In genomic region chr9:121869973-121870515, GRCm38 (mm10) we compare ENCODE assay signal across 26 mouse cellular contexts. TPM values are rescaled to one million over a fixed set of nuclear protein-coding genes. Genes with fewer than 3 reads are reported as not detected.
A peak's percentile ranks its signal among the peaks of the same experiment; 100 is the strongest.
DNase-seq lines count a peak whose midpoint lies in the region; ATAC-seq and TF ChIP-seq lines count a peak whose summit lies in the region.
"Had no signal": no experiment of that assay in that cellular context is flagged by ENCODE, and none has a peak within 500 bp of the region (broad histone marks: within the 10 kb centered on the region; RNA-seq: fewer than 3 reads in every experiment).

No protein-coding gene starts in this region.

- H3K4me3 ChIP-seq in hindbrain, embryonic 13.5 days, result no peak overlapping the region
- no peak overlapping the region for H3K4me3 ChIP-seq in hindbrain, postnatal 0 days (ENCODE audit: low read length)
- no peak overlapping the region for H3K4me3 ChIP-seq in intestine, embryonic 16.5 days (ENCODE audit: low read length)
- H3K4me3 ChIP-seq: embryonic facial prominence, embryonic 10.5 days; heart, embryonic 13.5 days; kidney, embryonic 15.5 days; limb, embryonic 13.5 days; liver, embryonic 13.5 days; lung, embryonic 15.5 days; myocyte had no signal

- no peak overlapping the region for H3K4me2 ChIP-seq in hindbrain, embryonic 13.5 days
- no peak overlapping the region for H3K4me2 ChIP-seq in hindbrain, postnatal 0 days (ENCODE audit: low read depth, low read length)
- no peak overlapping the region for H3K4me2 ChIP-seq in intestine, embryonic 16.5 days (ENCODE audit: low read depth, low read length)
- H3K4me2 ChIP-seq: heart, embryonic 13.5 days; kidney, embryonic 15.5 days; limb, embryonic 13.5 days; liver, embryonic 13.5 days; lung, embryonic 15.5 days had no signal

- 49% methylated on average over 4 of the region's 4 CpGs for WGBS in hindbrain, embryonic 13.5 days
- WGBS in hindbrain, postnatal 0 days, result 53% methylated on average over 4 of the region's 4 CpGs
- 46% methylated on average over 4 of the region's 4 CpGs for WGBS in intestine, embryonic 16.5 days

- peaks cover 22% of the 10 kb centered on the region for H3K4me1 ChIP-seq in hindbrain, embryonic 13.5 days (replicated peaks)
- H3K4me1 ChIP-seq in hindbrain, postnatal 0 days (ENCODE audit: insufficient read depth, low read length), result no peaks in the 10 kb centered on the region
- peaks cover 16% of the 10 kb centered on the region for H3K4me1 ChIP-seq in intestine, embryonic 16.5 days (ENCODE audit: control insufficient read depth, insufficient read depth, low read length)
- H3K4me1 ChIP-seq: limb, embryonic 13.5 days; liver, embryonic 13.5 days had no signal

- no peak for DNase-seq in hindbrain, postnatal 0 days (ENCODE audit: low spot score)
- peak; percentile 2 for DNase-seq in testis, postnatal 14 days (ENCODE audit: low spot score)
- DNase-seq in testis, postnatal 10 days (ENCODE audit: low spot score), result no peak
- no peak for DNase-seq in layer of hippocampus, postnatal 10 days (ENCODE audit: low spot score in 2 of 2)
- DNase-seq: adrenal gland, adult 8-10 months; cerebellum, adult 11 months; cerebellum, postnatal 14 days; liver, embryonic 13.5 days; lung, postnatal 4 days; right cerebral cortex, adult 18-20 months; thymus, postnatal 25 days had no signal

- no peak for ATAC-seq in hindbrain, embryonic 13.5 days (ENCODE audit: low FRiP score)
- ATAC-seq in hindbrain, postnatal 0 days, result no peak
- ATAC-seq in intestine, embryonic 16.5 days, result peak; percentile 50
- no peak for ATAC-seq in cerebellum, adult (ENCODE audit: insufficient number of reproducible peaks, low FRiP score, low TSS enrichment)
- ATAC-seq: inflammation-experienced regulatory T-cells, adult 6 months had no signal

- no peaks in the 10 kb centered on the region for H3K9me3 ChIP-seq in hindbrain, embryonic 13.5 days
- no peaks in the 10 kb centered on the region for H3K9me3 ChIP-seq in hindbrain, postnatal 0 days (ENCODE audit: low read length)
- H3K9me3 ChIP-seq in intestine, embryonic 16.5 days (ENCODE audit: control insufficient read depth, low read length), result no peaks in the 10 kb centered on the region
- H3K9me3 ChIP-seq: embryonic facial prominence, embryonic 10.5 days; heart, embryonic 13.5 days; kidney, embryonic 15.5 days; limb, embryonic 13.5 days; liver, embryonic 13.5 days; lung, embryonic 15.5 days had no signal

- H3K9ac ChIP-seq in hindbrain, embryonic 13.5 days, result no peak overlapping the region
- no peak overlapping the region for H3K9ac ChIP-seq in hindbrain, postnatal 0 days (replicated peaks; ENCODE audit: low read length)
- H3K9ac ChIP-seq in intestine, embryonic 16.5 days (ENCODE audit: low read depth, low read length), result no peak overlapping the region
- H3K9ac ChIP-seq: heart, embryonic 13.5 days; kidney, embryonic 15.5 days; limb, embryonic 13.5 days; liver, embryonic 13.5 days; lung, embryonic 15.5 days had no signal

- H3K27ac ChIP-seq in hindbrain, embryonic 13.5 days, result peak overlapping the region; percentile 45; the same call in 1 of the 2 replicates
- H3K27ac ChIP-seq in hindbrain, postnatal 0 days, result no peak overlapping the region
- no peak overlapping the region for H3K27ac ChIP-seq in intestine, embryonic 16.5 days (ENCODE audit: low read length)
- H3K27ac ChIP-seq: embryonic facial prominence, embryonic 10.5 days; heart, embryonic 13.5 days; kidney, embryonic 15.5 days; limb, embryonic 13.5 days; liver, embryonic 13.5 days; lung, embryonic 15.5 days had no signal

- H3K36me3 ChIP-seq in hindbrain, embryonic 13.5 days, result no peaks in the 10 kb centered on the region
- no peaks in the 10 kb centered on the region for H3K36me3 ChIP-seq in hindbrain, postnatal 0 days (ENCODE audit: insufficient read depth, low read length)
- H3K36me3 ChIP-seq in intestine, embryonic 16.5 days (ENCODE audit: control insufficient read depth, insufficient read depth, low read length), result no peaks in the 10 kb centered on the region
- H3K36me3 ChIP-seq: embryonic facial prominence, embryonic 10.5 days; heart, embryonic 13.5 days; kidney, embryonic 15.5 days; limb, embryonic 13.5 days; liver, embryonic 13.5 days; lung, embryonic 15.5 days had no signal

- TF ChIP-seq CTCF in hindbrain, postnatal 0 days (IDR thresholded peaks at IDR 0.05; ENCODE audit: low read depth), result no peak

- H3K27me3 ChIP-seq in hindbrain, embryonic 13.5 days, result 0 out of 2 replicates have a peak, but pooled peaks cover 3% of the 10 kb centered on the region
- H3K27me3 ChIP-seq in hindbrain, postnatal 0 days (ENCODE audit: insufficient read depth, low read length), result no peaks in the 10 kb centered on the region
- H3K27me3 ChIP-seq in intestine, embryonic 16.5 days (replicated peaks; ENCODE audit: control insufficient read depth, insufficient read depth, low read length), result no peaks in the 10 kb centered on the region
- H3K27me3 ChIP-seq: heart, embryonic 13.5 days; limb, embryonic 13.5 days; liver, embryonic 13.5 days; lung, embryonic 15.5 days had no signal

RNA-seq across cellular contexts. Expression of gene Higd1a, which starts 11.9 kb away (rescaled TPM):
- 144 and 145 TPM in 2 replicates for polyA plus RNA-seq in hindbrain, embryonic 13.5 days (2015; fragmentation: Nextera tagmentation; extraction: Ambion mirVana)
- total RNA-seq in hindbrain, postnatal 0 days (2014; rRNA removed), result 27.2 and 36.9 TPM in 2 replicates
- polyA plus RNA-seq in hindbrain, postnatal 0 days (2015; fragmentation: Nextera tagmentation; extraction: Ambion mirVana), result 191 and 197 TPM in 2 replicates
- 149 and 162 TPM in 2 replicates for polyA plus RNA-seq in intestine, embryonic 16.5 days (2015; fragmentation: Nextera tagmentation; extraction: Ambion mirVana)
- total RNA-seq in layer of hippocampus, postnatal 10 days (2021), result 100 to 1,000 TPM in 1 of 2 experiments, 10 to 100 TPM in 1; 99.3 to 103 TPM

RNA-seq across cellular contexts. Expression of gene Ackr2, which starts 28.1 kb away (rescaled TPM):
- 2.1 and 2.5 TPM in 2 replicates for polyA plus RNA-seq in hindbrain, embryonic 13.5 days (2015; fragmentation: Nextera tagmentation; extraction: Ambion mirVana)
- 1.0 and 5.1 TPM in 2 replicates for total RNA-seq in hindbrain, postnatal 0 days (2014; rRNA removed)
- polyA plus RNA-seq in hindbrain, postnatal 0 days (2015; fragmentation: Nextera tagmentation; extraction: Ambion mirVana), result 0.93 and 1.0 TPM in 2 replicates
- polyA plus RNA-seq in intestine, embryonic 16.5 days (2015; fragmentation: Nextera tagmentation; extraction: Ambion mirVana), result 0.62 and 0.98 TPM in 2 replicates
- total RNA-seq in layer of hippocampus, postnatal 10 days (2021), result 1 to 10 TPM; 2.4 to 4.1 TPM
- total RNA-seq: granulocyte monocyte progenitor cell, adult 5-6 weeks had no signal
- polyA plus RNA-seq: inflammation-experienced regulatory T-cells, adult 6 months had no signal

RNA-seq across cellular contexts. Expression of gene Ccdc13, which starts 30.8 kb away (rescaled TPM):
- polyA plus RNA-seq in hindbrain, embryonic 13.5 days (2015; fragmentation: Nextera tagmentation; extraction: Ambion mirVana), result 3.2 and 3.7 TPM in 2 replicates
- 3.7 and 5.6 TPM in 2 replicates for total RNA-seq in hindbrain, postnatal 0 days (2014; rRNA removed)
- 3.3 and 4.0 TPM in 2 replicates for polyA plus RNA-seq in hindbrain, postnatal 0 days (2015; fragmentation: Nextera tagmentation; extraction: Ambion mirVana)
- polyA plus RNA-seq in intestine, embryonic 16.5 days (2015; fragmentation: Nextera tagmentation; extraction: Ambion mirVana), result 0.66 and 0.81 TPM in 2 replicates
- total RNA-seq in layer of hippocampus, postnatal 10 days (2021), result 1 to 10 TPM; 6.6 to 7.7 TPM
- total RNA-seq: granulocyte monocyte progenitor cell, adult 5-6 weeks; heart, postnatal 25 days had no signal
- polyA plus RNA-seq: heart, embryonic 13.5 days; inflammation-experienced regulatory T-cells, adult 6 months; liver, embryonic 13.5 days had no signal

RNA-seq across cellular contexts. Expression of gene Cyp8b1, which starts 46.1 kb away (rescaled TPM):
- not detected in 2 replicates for polyA plus RNA-seq in hindbrain, embryonic 13.5 days (2015; fragmentation: Nextera tagmentation; extraction: Ambion mirVana)
- total RNA-seq in hindbrain, postnatal 0 days (2014; rRNA removed), result not detected in 2 replicates
- polyA plus RNA-seq in hindbrain, postnatal 0 days (2015; fragmentation: Nextera tagmentation; extraction: Ambion mirVana), result not detected in 2 replicates
- not detected in 2 replicates for polyA plus RNA-seq in intestine, embryonic 16.5 days (2015; fragmentation: Nextera tagmentation; extraction: Ambion mirVana)
- total RNA-seq in layer of hippocampus, postnatal 10 days (2021), result not detected
- total RNA-seq: gastrocnemius, adult 8-10 months; granulocyte monocyte progenitor cell, adult 5-6 weeks; heart, postnatal 25 days; layer of hippocampus, postnatal 14 days; left cerebral cortex, postnatal 10 days had no signal
- polyA plus RNA-seq: embryonic facial prominence, embryonic 10.5 days; heart, embryonic 13.5 days; inflammation-experienced regulatory T-cells, adult 6 months; limb, embryonic 13.5 days; lung, embryonic 15.5 days; myocyte had no signal
